Mouse (Mus musculus): ENCODE measurements around the gene Sh3yl1.

DNA sequence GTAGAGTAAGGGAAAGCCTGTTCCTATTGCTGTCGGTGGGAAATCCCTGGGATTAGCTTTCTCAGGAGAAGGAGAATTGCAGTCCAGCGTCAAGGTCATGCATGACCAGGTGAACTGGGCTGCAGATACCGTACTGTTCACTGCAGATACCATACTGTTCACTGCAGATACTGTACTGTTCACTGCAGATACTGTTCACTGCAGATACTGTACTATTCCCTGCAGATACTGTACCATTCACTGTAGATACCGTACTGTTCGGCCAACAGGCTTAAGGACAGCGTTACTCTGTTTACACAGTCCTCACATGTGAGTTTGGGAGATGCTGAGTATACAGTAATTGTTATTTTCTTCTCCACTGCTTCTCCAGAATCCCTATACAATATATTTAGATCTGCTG lies 16.7 kb downstream of the Sh3yl1 start:
- TF ChIP-seq POLR2A (IDR thresholded peaks at IDR 0.05; ENCODE audit: insufficient read depth, low read length) (no peak), CTCF (IDR thresholded peaks at IDR 0.05; ENCODE audit: low read depth, low read length) (no peak)

Data from ES-Bruce4 (cell line).